Mouse (Mus musculus): ENCODE results near the gene Bhlhe41. TPM values are rescaled to one million over a fixed set of nuclear protein-coding genes. Genes with fewer than 3 reads are reported as not detected.

Bhlhe41 gene
- polyA plus RNA-seq, 1 experiment from 2014 or later: 4.2 TPM

GRCm38 (mm10) chr6:145857428-145857827 is 7.9 kb downstream of the Bhlhe41 start:
- no peak overlapping the region for H3K9ac ChIP-seq
- peaks cover 17% of the 10 kb centered on the region for H3K4me1 ChIP-seq
- ATAC-seq (ENCODE audit: insufficient number of reproducible peaks, low FRiP score, low TSS enrichment, low read depth): no peak
- H3K4me3 ChIP-seq (replicated peaks): no peak overlapping the region
- H3K27me3 ChIP-seq: peaks cover 5% of the 10 kb centered on the region
- 85% methylated on average over 7 of the region's 7 CpGs for WGBS
- no peaks in the 10 kb centered on the region for H3K36me3 ChIP-seq
- no peak overlapping the region for H3K4me2 ChIP-seq (replicated peaks)
- no peaks in the 10 kb centered on the region for H3K9me3 ChIP-seq (replicated peaks)
- H3K27ac ChIP-seq (replicated peaks): no peak overlapping the region

- no peaks in the 10 kb centered on the region for H3K36me3 ChIP-seq
Measured at GRCm38 (mm10) chr6:145855720-145856551, 9.4 kb downstream of the Bhlhe41 start.

DNA sequence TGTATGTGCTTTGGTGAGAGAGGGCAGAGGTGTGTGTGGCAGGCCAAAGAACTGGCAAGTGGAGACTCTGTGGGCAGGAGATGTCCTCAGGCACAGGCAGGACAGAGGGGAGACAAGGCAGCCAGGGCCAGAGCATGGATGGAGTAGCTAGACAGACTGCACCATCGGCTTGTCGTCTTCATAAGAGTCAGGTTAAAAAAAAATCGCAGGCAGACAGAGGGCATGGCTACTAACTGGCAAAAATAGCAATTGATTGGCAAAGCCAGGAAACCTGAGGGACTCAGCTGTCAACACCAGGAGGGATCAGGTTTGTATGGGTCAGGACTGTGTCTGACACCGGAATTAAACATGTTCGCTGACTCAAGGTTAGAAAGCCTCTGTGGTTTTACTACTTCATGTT is 10.6 kb downstream of the Bhlhe41 start:
- Histone ChIP-seq H3K36me3 (no peaks in the 10 kb centered on the region), H3K27me3 (no peaks in the 10 kb centered on the region), H3K4me1 (peaks cover 15% of the 10 kb centered on the region), H3K9ac (no peak overlapping the region), H3K27ac (replicated peaks) (no peak overlapping the region), H3K4me2 (replicated peaks) (no peak overlapping the region), H3K9me3 (replicated peaks) (no peaks in the 10 kb centered on the region), H3K4me3 (replicated peaks) (no peak overlapping the region)
- WGBS: 56% methylated on average over 5 of the region's 5 CpGs
- no peak for ATAC-seq (ENCODE audit: insufficient number of reproducible peaks, low FRiP score, low TSS enrichment, low read depth)

More at GRCm38 (mm10) chr6:145855720-145856551, 9.4 kb downstream of the Bhlhe41 start:
- no peak overlapping the region for H3K9ac ChIP-seq
- H3K4me3 ChIP-seq (replicated peaks): peak overlapping the region; percentile 23
- peak; percentile 85 for ATAC-seq (ENCODE audit: insufficient number of reproducible peaks, low FRiP score, low TSS enrichment, low read depth)
- 9% methylated on average over 27 of the region's 28 CpGs for WGBS
- H3K9me3 ChIP-seq (replicated peaks): no peaks in the 10 kb centered on the region
- H3K4me2 ChIP-seq (replicated peaks): peak overlapping the region; percentile 53
- H3K27ac ChIP-seq (replicated peaks): no peak overlapping the region
- no peaks in the 10 kb centered on the region for H3K27me3 ChIP-seq
- H3K4me1 ChIP-seq: peaks cover 15% of the 10 kb centered on the region

DNA sequence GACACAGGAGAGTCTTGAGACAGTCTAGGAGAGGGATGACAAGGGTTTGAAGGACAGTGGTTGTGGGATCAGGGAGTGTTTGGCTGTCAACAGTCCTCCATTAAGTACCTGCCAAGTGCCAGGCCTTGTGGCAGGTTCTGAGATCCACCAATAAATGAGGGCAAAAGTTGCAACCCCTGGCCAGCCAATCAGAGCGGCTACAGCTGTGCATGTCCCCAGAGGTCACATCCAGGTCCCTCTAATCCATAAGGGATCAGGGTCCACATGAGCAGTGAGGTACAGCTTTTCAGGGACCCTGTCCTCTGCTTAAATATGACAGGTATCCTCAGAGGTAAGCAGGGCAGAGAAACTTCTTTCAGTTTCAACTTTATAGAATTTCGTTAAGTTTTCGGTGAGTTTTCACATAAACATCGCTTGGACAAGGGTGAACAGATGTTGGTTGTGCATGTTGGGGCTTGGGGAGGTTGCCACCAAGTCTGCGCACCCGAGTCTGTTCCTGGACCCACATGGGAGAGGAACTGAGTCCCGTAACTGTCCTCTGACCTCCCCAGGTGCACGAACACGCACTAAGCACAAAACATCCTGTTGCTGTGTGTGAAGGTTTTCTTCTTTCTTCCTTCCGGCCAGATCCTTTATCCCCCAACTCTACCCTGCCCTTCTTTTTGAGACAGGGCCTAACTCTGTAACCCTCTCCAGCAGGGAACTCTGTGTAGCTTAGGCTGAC is 11.8 kb downstream of the Bhlhe41 start:
- H3K4me2 ChIP-seq (replicated peaks): no peak overlapping the region
- H3K27ac ChIP-seq (replicated peaks): no peak overlapping the region
- H3K4me1 ChIP-seq: peaks cover 15% of the 10 kb centered on the region
- no peaks in the 10 kb centered on the region for H3K9me3 ChIP-seq (replicated peaks)
- no peak for ATAC-seq (ENCODE audit: insufficient number of reproducible peaks, low FRiP score, low TSS enrichment, low read depth)
- H3K36me3 ChIP-seq: no peaks in the 10 kb centered on the region
- no peak overlapping the region for H3K9ac ChIP-seq
- H3K4me3 ChIP-seq (replicated peaks): no peak overlapping the region
- 87% methylated on average over 10 of the region's 10 CpGs for WGBS
- no peaks in the 10 kb centered on the region for H3K27me3 ChIP-seq

DNA sequence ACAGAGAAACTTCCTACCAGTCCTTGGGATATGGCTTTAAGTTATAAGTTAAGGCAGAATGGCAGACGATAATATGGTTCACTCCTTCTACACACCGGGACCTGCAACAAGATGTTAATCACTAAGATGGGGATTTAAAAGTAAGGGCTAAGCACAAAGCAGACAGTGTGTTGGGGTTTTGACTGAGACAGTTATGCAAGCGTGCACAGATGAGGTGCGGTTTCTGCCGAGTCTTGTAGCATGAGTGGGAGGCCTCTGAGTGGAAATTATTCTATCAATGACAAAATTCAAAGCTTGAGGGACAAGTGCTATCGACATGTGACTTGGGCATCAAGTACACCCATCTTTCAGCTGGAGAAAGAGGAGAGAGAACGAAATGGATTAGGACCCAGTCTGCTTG is 12.7 kb downstream of the Bhlhe41 start:
- 89% methylated on average over 7 of the region's 7 CpGs for WGBS
- no peaks in the 10 kb centered on the region for H3K9me3 ChIP-seq (replicated peaks)
- no peak for ATAC-seq (ENCODE audit: insufficient number of reproducible peaks, low FRiP score, low TSS enrichment, low read depth)
- H3K9ac ChIP-seq: no peak overlapping the region
- no peaks in the 10 kb centered on the region for H3K36me3 ChIP-seq
- H3K27ac ChIP-seq (replicated peaks): no peak overlapping the region
- H3K27me3 ChIP-seq: no peaks in the 10 kb centered on the region
- no peak overlapping the region for H3K4me3 ChIP-seq (replicated peaks)
- peaks cover 15% of the 10 kb centered on the region for H3K4me1 ChIP-seq
- H3K4me2 ChIP-seq (replicated peaks): no peak overlapping the region

- H3K9ac ChIP-seq: no peak overlapping the region
- WGBS: 78% methylated on average over 11 of the region's 11 CpGs
- no peaks in the 10 kb centered on the region for H3K36me3 ChIP-seq
- peaks cover 15% of the 10 kb centered on the region for H3K4me1 ChIP-seq
- no peak overlapping the region for H3K4me3 ChIP-seq (replicated peaks)
- H3K27ac ChIP-seq (replicated peaks): no peak overlapping the region
- no peaks in the 10 kb centered on the region for H3K9me3 ChIP-seq (replicated peaks)
- no peak for ATAC-seq (ENCODE audit: insufficient number of reproducible peaks, low FRiP score, low TSS enrichment, low read depth)
- H3K4me2 ChIP-seq (replicated peaks): no peak overlapping the region
- H3K27me3 ChIP-seq: no peaks in the 10 kb centered on the region
Measured at GRCm38 (mm10) chr6:145851956-145852355, 13.4 kb downstream of the Bhlhe41 start.

DNA sequence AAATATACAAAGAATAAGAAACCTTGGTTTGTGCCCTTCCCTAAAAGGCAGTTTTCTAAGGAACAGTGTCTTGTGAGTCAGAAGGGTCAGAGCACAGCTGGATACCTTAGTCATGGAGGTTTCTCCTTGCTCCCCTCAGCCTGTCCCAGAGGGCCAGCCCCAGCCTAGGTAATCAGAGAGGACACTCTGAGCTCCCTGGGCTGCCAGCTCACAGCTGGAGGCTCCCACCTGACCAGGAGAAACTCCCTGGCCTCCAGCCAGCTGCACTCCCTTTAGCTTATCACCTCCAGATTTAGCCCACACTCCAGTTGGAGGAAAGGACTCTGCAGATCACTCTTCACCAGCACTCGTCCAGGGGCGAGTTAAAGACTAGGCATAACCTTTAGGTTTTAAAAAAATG is 14.6 kb downstream of the Bhlhe41 start:
- H3K4me1 ChIP-seq: peaks cover 9% of the 10 kb centered on the region

GRCm38 (mm10) chr6:145847661-145848060 is 17.7 kb downstream of the Bhlhe41 start:
- H3K9me3 ChIP-seq (replicated peaks): no peaks in the 10 kb centered on the region
- H3K4me2 ChIP-seq (replicated peaks): no peak overlapping the region
- 89% methylated on average over 8 of the region's 8 CpGs for WGBS
- no peaks in the 10 kb centered on the region for H3K36me3 ChIP-seq
- ATAC-seq (ENCODE audit: insufficient number of reproducible peaks, low FRiP score, low TSS enrichment, low read depth): no peak
- no peaks in the 10 kb centered on the region for H3K27me3 ChIP-seq
- no peak overlapping the region for H3K4me3 ChIP-seq (replicated peaks)
- H3K27ac ChIP-seq (replicated peaks): no peak overlapping the region
- no peak overlapping the region for H3K9ac ChIP-seq
- no peaks in the 10 kb centered on the region for H3K4me1 ChIP-seq

More for the DNA sequence above, 14.6 kb downstream of the Bhlhe41 start:
- Histone ChIP-seq H3K27ac (replicated peaks) (no peak overlapping the region), H3K36me3 (no peaks in the 10 kb centered on the region), H3K9ac (no peak overlapping the region), H3K9me3 (replicated peaks) (no peaks in the 10 kb centered on the region), H3K27me3 (no peaks in the 10 kb centered on the region), H3K4me3 (replicated peaks) (no peak overlapping the region), H3K4me2 (replicated peaks) (no peak overlapping the region)
- no peak for ATAC-seq (ENCODE audit: insufficient number of reproducible peaks, low FRiP score, low TSS enrichment, low read depth)
- WGBS: 47% methylated on average over 2 of the region's 2 CpGs

GRCm38 (mm10) chr6:145846948-145847347 is 18.4 kb downstream of the Bhlhe41 start:
- no peak overlapping the region for H3K27ac ChIP-seq (replicated peaks)
- WGBS: 70% methylated on average over 6 of the region's 6 CpGs
- no peaks in the 10 kb centered on the region for H3K36me3 ChIP-seq
- no peak overlapping the region for H3K4me3 ChIP-seq (replicated peaks)
- no peaks in the 10 kb centered on the region for H3K9me3 ChIP-seq (replicated peaks)
- H3K4me1 ChIP-seq: no peaks in the 10 kb centered on the region
- no peak for ATAC-seq (ENCODE audit: insufficient number of reproducible peaks, low FRiP score, low TSS enrichment, low read depth)
- no peak overlapping the region for H3K4me2 ChIP-seq (replicated peaks)
- no peak overlapping the region for H3K9ac ChIP-seq
- no peaks in the 10 kb centered on the region for H3K27me3 ChIP-seq

- Histone ChIP-seq H3K27me3 (no peaks in the 10 kb centered on the region), H3K4me2 (replicated peaks) (no peak overlapping the region), H3K36me3 (no peaks in the 10 kb centered on the region), H3K9me3 (replicated peaks) (no peaks in the 10 kb centered on the region), H3K9ac (no peak overlapping the region), H3K27ac (replicated peaks) (no peak overlapping the region), H3K4me1 (no peaks in the 10 kb centered on the region), H3K4me3 (replicated peaks) (no peak overlapping the region)
- WGBS: 63% methylated on average over 1 of the region's 1 CpGs
- ATAC-seq (ENCODE audit: insufficient number of reproducible peaks, low FRiP score, low TSS enrichment, low read depth): no peak
Measured at GRCm38 (mm10) chr6:145846076-145846475, 19.3 kb downstream of the Bhlhe41 start.

- Histone ChIP-seq H3K9ac (no peak overlapping the region), H3K4me2 (replicated peaks) (no peak overlapping the region), H3K27ac (replicated peaks) (no peak overlapping the region), H3K4me1 (no peaks in the 10 kb centered on the region), H3K36me3 (no peaks in the 10 kb centered on the region), H3K9me3 (replicated peaks) (no peaks in the 10 kb centered on the region), H3K27me3 (no peaks in the 10 kb centered on the region), H3K4me3 (replicated peaks) (no peak overlapping the region)
- WGBS: 48% methylated on average over 5 of the region's 5 CpGs
- ATAC-seq (ENCODE audit: insufficient number of reproducible peaks, low FRiP score, low TSS enrichment, low read depth): no peak
Measured at GRCm38 (mm10) chr6:145845611-145846010, 19.7 kb downstream of the Bhlhe41 start.

Data from embryonic facial prominence, embryonic 15.5 days (tissue).